Mouse (Mus musculus) heart, adult 8-10 months (tissue): ENCODE results near the gene Zmynd12. TPM values are rescaled to one million over a fixed set of nuclear protein-coding genes. Genes with fewer than 3 reads are reported as not detected.

ENCODE experiments used
- DNase-seq: peaks from one replicate; pipeline ENCODE4 v3.0.0; 2022; ENCODE audit warnings: low spot score
- total RNA-seq, 4 experiments: library from RNA; stranded (reverse); gene quantifications; 2 replicates each; pipeline ENCODE4 v1.2.4; 2022

The Zmynd12 gene
- total RNA-seq: not detected

GRCm38 (mm10) chr4:119422294-119422964, at the start of gene Zmynd12, which contains the start of gene Ppcs:
Gene Zmynd12 (plus strand): TSS chr4:119422814.
Gene Ppcs (minus strand): TSS chr4:119422420.
- DNase-seq: peak; percentile 86

- no peak for DNase-seq
Observed at GRCm38 (mm10) chr4:119381471-119382190, 41.0 kb upstream of the Zmynd12 start.

DNA sequence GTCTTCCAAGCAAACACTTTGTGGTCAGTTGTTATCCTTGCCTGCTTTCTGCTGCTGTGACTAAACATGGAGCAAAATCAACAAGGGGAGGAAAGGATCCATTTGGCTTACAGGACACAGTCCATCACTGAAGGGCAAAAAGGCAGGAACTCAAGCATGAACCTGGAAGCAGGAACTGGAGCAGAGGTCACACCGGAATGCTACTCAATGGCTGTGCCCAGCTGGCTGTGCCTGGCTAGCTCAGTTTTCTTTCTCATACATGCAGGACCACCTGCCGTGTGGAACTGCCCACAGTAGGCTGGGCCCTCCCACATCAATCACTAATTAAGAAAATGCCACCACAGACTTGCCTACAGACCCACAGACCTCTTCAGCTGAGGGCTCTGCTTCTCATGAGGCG, 33.4 kb upstream of the Zmynd12 start:
- no peak for DNase-seq

DNA sequence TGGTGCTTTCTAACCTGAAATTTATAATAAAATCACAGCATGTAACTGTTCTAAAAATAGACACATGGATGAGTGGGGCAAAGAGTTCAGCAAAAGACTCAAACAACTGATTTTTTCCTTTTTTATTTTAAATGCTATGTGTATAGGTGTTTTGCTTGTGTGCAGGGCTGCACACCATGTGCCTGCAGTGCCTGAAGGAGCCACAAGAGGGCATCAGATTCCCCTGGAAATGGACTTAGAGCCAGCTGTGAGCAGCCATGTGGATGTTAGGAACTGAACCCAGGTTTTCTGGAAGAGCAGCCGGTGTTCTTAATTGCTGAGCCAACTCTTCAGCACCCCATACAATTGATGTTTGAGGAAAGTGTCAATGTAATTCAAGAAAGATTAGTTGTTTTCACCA, 32.2 kb upstream of the Zmynd12 start:
- no peak for DNase-seq

DNA sequence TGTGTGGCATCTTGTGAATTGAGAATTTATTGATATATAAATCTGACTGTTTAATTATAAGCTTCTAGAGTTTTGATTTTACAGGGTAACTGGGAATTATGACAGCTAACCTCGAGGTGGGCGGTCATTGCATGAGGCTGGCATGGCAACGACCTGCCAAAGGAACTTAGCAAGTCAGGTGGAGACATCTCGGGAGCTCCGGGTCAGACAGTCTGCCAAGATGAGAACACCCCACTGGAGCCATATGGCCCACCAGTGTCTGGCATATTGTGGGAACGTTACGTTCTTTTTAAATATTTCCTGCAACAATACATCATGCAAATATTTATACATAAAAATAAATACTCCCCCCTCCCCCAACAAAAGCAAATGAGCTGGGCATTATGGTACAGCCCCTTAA, 23.9 kb upstream of the Zmynd12 start:
- DNase-seq: no peak

DNA sequence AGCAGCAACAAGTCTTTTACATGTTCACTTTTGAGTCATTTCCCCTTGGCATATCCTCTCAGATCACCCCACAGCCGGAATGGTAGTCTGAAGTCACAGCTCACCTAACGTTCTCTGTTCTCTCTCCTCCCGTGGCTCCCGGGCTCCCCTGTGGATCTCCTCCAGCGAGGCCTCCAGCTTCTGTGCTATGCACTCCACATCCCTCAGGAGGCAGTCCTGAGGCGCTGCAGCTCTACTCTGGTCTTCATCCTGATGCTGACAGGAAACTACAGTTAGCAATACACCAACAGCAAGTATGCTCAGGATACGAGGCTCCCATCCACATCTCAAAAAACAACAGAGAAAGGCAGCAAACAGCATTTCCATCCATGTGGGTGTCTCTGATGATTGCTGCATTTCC, 21.7 kb upstream of the Zmynd12 start:
- DNase-seq: no peak

- no peak for DNase-seq
Observed at GRCm38 (mm10) chr4:119403431-119403830, 19.2 kb upstream of the Zmynd12 start.

DNA sequence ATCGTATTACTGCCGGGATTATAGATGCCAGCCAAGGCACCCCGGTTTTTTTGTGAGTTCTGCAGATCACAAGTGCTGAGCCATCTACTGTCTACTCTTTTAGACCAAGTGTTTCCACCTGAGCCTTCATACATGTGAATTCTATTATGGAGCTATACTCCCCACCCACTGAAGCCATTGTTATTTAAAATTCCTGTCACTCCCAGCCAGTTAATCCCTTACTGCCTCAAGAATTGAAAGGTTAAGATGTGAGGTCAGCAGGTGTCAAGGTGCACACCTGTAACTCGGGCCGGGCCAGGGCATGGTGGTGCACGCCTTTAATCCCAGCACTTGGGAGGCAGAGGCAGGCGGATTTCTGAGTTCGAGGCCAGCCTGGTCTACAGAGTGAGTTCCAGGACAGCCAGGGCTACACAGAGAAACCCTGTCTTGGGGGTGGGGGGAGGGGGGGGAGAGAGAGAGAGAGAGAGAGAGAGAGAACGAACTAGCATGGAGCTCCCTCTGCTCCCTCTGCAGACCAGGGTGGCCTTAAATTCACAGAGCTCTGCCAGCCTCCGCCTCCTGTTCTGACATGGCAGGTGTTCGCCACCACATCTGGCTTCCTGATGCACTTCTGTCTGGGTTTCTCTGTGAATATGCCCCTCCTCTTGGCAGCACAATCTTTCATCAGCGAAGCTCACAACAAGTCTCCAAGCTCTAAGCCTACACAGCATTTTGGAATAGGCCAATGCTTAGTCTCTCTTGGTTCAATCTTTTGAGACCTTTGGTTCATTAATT, 10.6 kb upstream of the Zmynd12 start:
- no peak for DNase-seq

GRCm38 (mm10) chr4:119412791-119413190, 9.8 kb upstream of the Zmynd12 start:
- no peak for DNase-seq

- peak; percentile 80 for DNase-seq
Observed at GRCm38 (mm10) chr4:119415072-119415753, 7.4 kb upstream of the Zmynd12 start, which contains the start of gene Ccdc30. Gene Ccdc30 (minus strand): TSS chr4:119415521.

GRCm38 (mm10) chr4:119417270-119417669, 5.3 kb upstream of the Zmynd12 start:
- no peak for DNase-seq

DNA sequence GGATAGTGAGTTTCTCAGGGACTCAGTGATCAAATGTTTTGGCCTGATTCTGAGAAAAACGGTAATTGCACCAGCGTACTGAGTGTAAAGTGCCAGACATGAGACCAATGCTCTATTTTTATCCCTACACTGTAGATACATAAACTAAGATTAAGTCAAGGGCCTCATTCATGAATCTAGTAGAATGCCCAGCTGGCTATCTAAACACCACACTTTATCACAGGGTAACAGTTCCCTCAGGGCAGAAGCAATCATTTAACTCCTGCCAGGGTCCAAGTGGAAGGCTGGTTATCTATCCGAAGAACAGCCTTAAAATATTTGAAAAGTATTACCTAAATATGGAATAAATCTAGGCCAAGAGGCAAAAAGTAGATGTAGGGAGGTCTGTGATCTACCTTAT, 4.7 kb upstream of the Zmynd12 start:
- no peak for DNase-seq

DNA sequence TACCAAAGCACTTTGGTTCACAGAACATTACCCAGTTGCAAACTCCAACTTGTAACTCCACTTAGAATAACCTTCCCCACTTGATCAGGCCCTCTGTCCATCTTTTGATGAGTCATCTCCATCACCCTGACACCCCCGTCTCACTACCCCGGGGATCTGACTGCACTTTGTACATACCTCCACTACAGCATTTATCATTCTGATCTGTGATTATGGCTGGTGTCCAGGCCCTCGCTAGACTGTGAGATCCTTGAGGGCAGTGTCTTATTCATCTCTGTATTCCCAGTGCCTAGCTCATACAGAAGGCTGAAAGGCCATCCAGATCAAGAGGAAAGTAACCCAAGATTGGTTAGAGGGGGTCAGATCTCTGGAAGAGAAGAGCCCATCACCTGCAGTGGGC, 1.4 kb upstream of the Zmynd12 start:
- no peak for DNase-seq

DNA sequence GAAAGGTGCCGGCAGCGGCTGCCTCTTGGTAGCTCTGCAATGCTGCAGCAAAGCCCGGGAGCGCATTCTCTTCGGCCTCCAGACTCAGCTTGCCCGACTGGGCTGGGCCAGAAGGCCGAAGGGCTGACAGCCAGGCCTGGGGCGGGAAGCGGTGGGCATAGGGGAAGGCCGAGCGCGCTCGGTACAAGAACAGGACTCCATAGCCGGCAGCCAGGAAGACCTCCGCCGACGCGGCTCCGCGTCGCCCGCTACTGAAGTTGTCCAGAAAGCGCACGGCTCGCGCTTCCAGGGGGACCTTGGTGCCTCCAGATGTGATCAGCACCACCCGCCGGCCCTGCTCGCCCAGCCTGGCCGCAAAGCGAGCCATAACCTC, 707 bp upstream of the Zmynd12 start:
- no peak for DNase-seq

DNA sequence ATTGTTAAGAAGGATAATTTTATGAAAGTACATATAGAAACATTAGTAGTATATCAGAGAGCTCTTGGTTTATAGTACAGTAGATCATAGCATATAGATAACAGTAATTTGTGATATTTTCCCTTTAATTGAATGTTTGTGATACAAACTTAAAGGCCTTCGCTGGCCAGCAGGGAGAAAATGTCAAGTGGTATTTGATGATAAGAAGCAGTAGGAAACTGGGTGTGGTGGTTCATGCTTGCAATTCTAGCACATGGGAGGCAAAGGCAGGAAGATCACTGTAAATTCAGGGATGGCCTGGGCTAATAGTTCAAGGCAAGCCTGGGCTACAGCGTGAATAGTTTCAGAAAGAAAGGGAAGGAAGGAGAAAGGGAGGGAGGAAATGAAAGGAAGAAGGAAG, 2.5 kb downstream of the Zmynd12 start:
- DNase-seq: no peak

DNA sequence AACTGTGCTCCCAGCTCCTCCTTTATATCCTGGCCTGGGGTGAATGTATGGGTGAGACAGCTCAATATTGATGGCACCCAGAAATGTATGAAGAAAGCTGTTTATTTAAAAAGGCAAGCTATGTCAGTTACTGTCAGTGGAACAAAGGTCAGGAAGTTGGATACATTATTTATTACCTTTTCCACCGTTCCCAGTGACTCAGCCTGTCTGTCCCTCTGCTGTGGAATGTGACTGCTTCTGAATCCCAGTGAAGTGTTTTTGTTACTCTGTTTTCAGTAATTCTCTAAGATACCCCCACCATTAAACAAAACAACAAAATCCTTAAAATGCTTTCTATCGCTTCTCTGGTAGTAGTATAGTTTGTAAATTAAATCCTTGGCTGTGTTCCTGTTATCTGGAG, 3.0 kb downstream of the Zmynd12 start:
- no peak for DNase-seq

- DNase-seq: no peak
Observed at GRCm38 (mm10) chr4:119427680-119428079, 5.1 kb downstream of the Zmynd12 start.

DNA sequence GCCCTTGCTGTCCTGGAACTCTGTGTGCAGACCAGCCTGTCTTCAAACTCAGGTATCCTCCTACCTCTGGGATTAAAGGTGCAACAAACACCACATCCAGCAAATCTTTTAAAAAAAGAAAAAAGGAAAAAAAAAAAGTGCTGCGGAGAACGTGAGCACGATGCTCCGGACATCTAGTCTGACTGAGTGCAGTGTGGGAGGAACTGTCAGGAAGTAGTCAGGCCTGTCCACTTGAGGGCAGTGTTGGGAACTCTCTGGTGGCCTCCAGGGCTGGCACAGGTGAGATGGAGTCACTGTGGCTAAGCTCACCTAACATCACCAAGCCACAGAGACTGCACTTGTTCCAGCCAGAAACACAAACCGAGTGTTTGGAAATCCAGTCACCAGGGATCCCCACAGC, 8.1 kb downstream of the Zmynd12 start:
- DNase-seq: peak; percentile 19

DNA sequence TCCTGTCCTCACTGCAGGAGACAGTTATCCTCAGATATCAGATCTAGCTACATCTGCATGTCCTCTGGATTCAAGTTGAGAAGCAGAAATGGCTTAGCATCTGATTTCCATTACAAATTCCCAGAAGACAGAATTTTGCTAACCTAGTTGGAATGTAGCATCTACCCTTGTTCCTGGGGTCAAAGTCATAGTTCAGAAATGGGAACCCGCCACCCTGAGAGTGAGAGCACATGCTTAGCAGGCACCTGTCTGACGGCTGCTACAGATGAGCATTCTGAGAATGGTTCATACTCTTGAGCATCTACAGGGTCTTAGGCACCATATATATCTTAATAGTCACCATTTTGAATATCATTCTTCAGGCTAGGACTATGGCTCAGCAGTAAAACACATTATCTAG, 15.3 kb downstream of the Zmynd12 start:
- no peak for DNase-seq

DNA sequence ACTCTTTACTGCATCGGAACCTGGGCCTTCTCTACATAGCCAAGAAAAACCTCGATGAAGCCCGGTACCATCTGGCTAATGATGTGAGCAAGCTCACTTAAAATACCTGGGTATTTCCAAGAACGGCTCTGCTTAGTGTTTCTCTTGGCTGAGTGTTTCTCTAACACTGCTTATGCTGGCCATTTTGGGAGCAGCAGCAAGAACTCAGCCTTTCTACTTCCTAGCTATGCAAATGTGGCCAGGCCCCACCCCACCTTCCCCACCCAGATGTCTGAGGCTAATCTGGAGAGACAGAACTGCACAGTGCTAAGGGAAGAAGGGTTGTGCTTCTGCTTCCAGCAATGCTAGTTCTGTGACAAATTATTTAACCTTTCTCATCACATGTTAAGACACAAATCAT, 19.2 kb downstream of the Zmynd12 start:
- DNase-seq: no peak

- DNase-seq: no peak
Observed at GRCm38 (mm10) chr4:119442539-119442938, 19.9 kb downstream of the Zmynd12 start.

DNA sequence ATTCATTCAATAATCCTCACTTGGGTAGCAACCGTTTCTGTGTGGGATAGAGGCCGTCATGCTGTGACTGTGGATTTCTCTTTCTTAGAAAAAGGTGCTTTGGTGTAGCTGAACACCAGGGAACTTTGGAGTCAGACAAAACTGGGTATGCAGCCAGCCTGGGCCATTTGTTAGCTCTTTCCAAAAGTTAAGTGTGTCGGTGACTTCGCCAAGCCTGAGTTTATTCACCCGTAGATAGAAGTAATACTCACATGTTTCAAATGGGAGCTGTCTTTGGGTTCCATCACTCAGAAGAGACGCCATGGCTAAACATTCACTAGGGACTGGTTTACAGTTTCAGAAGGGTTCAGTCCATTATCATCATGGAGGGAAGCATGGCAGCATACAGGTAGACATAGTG, 24.6 kb downstream of the Zmynd12 start:
- no peak for DNase-seq
